Mouse (Mus musculus) stomach, embryonic 14.5 days (tissue): ENCODE data around the gene Fbrsl1. TPM values are rescaled to one million over a fixed set of nuclear protein-coding genes. Genes with fewer than 3 reads are reported as not detected.

ENCODE experiments used
- ATAC-seq: fragments of 200-750 bp; cut with Nextera tagmentation; 2 replicates; pipeline ENCODE4 v1.8.0; 2017; ENCODE audit warnings: low read depth, moderate TSS enrichment; ENCODE audit not compliant: insufficient number of reproducible peaks, insufficient read depth, low FRiP score
- H3K27ac ChIP-seq: fragments of 300-500 bp; sonication (generic); 2 replicates; pipeline ENCODE4 v1.5.1; 2014; ENCODE audit warnings: mild to moderate bottlenecking, low read length, moderate library complexity, mixed read lengths
- H3K27me3 ChIP-seq: fragments of 300-500 bp; sonication (generic); 2 replicates; pipeline ENCODE4 v1.6.1; 2014; ENCODE audit warnings: low read length, control low read depth, mixed read lengths; ENCODE audit not compliant: control insufficient read depth, insufficient read depth
- H3K36me3 ChIP-seq: fragments of 300-500 bp; sonication (generic); 2 replicates; pipeline ENCODE4 v1.6.1; 2014; ENCODE audit warnings: mild to moderate bottlenecking, control low read depth, low read length, moderate library complexity, mixed read lengths; ENCODE audit not compliant: control insufficient read depth, insufficient read depth
- H3K4me1 ChIP-seq: fragments of 300-500 bp; sonication (generic); 2 replicates; pipeline ENCODE4 v1.6.1; 2014; ENCODE audit warnings: low read length, control low read depth, mixed read lengths; ENCODE audit not compliant: control insufficient read depth, insufficient read depth
- H3K4me2 ChIP-seq: fragments of 300-500 bp; sonication (generic); replicated peaks from 2 replicates; pipeline ENCODE4 v1.6.1; 2014; ENCODE audit warnings: low read depth, low read length, control low read depth
- H3K4me3 ChIP-seq: fragments of 300-500 bp; sonication (generic); 2 replicates; pipeline ENCODE4 v1.5.1; 2014; ENCODE audit warnings: low read depth, low read length, control low read depth
- H3K9ac ChIP-seq: fragments of 300-500 bp; sonication (generic); replicated peaks from 2 replicates; pipeline ENCODE4 v1.6.1; 2014; ENCODE audit warnings: low read depth, mild to moderate bottlenecking, control low read depth, low read length, moderate library complexity, mixed read lengths
- H3K9me3 ChIP-seq: fragments of 300-500 bp; sonication (generic); 2 replicates; pipeline ENCODE4 v1.6.1; 2016; ENCODE audit warnings: low read depth, low read length, control low read depth; ENCODE audit not compliant: control insufficient read depth
- WGBS: fragments of 180-500 bp; shearing (Covaris S2); extraction: QIAGEN DNeasy Blood & Tissue Kit; methylation state at CpG from one replicate; pipeline ENCODE4 v1.1.7; 2014; 5-methylcytosine and 5-hydroxymethylcytosine counted together
- polyA plus RNA-seq: library from polyadenylated mRNA; unstranded; fragments of >200 nt; fragmentation: Nextera tagmentation; extraction: Ambion mirVana; gene quantifications from 2 replicates; pipeline ENCODE4 v1.2.1, GENCODE M21; 2014

The Fbrsl1 gene
- polyA plus RNA-seq, 1 experiment from 2014 or later = 9.8 TPM

DNA sequence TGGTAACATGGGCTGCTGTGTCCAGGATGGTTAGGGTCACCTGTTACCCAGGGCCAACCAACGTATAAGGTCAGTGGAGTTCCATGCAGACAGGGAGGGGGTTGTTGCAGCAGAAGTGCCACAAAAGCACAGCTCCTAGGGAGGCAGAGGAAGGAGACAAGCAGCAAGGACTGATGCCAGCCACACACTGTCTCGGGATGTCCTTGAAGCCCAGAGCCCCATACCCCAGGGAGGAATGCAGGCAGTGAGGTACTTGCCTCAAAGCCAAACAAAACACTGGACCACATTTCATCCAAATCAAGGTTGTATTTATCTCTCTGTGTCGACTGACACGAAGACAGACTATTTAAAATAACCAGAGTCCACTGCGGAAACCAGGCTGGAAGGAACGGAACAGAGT lies 86.8 kb downstream of the Fbrsl1 start:
- Histone ChIP-seq H3K9ac (no peak overlapping the region), H3K4me1 (peaks cover 4% of the 10 kb centered on the region; the same call in 1 of the 2 replicates), H3K9me3 (no peaks in the 10 kb centered on the region), H3K27ac (no peak overlapping the region), H3K27me3 (no peaks in the 10 kb centered on the region), H3K4me3 (no peak overlapping the region), H3K36me3 (no peaks in the 10 kb centered on the region), H3K4me2 (no peak overlapping the region)
- no peak for ATAC-seq
- WGBS = 81% methylated on average over 6 of the region's 6 CpGs

DNA sequence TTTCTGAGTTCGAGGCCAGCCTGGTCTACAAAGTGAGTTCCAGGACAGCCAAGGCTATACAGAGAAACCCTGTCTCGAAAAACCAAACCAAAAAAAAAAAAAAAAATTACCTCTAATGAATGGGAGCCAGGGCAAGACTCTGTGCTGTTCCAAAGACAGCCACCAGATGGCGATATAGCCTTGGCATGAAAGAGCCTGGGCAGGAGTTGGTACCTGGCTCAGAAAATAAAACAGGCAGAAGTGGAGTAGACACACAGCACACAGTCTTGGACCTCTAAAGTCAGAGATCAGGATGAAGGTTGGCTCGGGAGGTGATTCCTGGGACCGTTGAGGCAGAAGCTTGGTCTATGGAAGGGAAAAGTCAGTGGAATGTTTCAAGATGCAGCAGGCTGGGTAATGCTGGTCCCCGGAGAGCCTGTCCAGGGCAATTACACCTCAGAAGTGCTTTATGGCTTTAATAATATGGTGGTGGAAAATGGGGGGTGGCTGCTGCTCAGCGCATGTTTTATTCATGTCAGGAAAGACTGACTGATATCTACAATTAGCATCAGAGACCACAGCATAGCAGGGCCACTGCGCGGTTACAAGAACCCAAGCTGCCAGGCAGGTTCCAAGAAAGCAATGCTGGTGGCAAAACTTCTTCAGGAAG lies 90.6 kb downstream of the Fbrsl1 start:
- Histone ChIP-seq H3K36me3 (no peaks in the 10 kb centered on the region), H3K9me3 (no peaks in the 10 kb centered on the region), H3K27me3 (no peaks in the 10 kb centered on the region), H3K27ac (no peak overlapping the region), H3K4me2 (no peak overlapping the region), H3K9ac (no peak overlapping the region), H3K4me3 (no peak overlapping the region), H3K4me1 (no peaks in the 10 kb centered on the region)
- WGBS = 48% methylated on average over 8 of the region's 9 CpGs
- ATAC-seq = no peak

DNA sequence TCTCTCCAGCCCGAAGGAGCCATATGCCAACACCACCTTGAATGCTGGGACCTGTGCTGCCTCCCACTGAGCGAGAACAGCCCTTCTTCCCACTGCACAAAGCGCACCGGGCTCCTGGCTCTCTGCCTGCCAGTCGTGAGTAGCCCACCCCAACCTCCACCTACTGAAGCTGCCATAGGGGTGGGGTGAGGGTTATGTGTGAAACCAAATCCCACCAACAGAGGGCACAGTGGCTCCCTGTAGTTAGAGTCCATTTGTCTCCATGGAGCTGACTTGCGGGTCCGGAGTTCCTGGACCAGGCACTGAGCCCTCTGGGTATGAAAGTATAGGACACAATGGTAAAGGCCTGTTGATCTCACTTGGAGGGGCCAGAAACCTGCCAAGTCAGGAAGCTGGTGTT lies 93.6 kb downstream of the Fbrsl1 start:
- Histone ChIP-seq H3K36me3 (no peaks in the 10 kb centered on the region), H3K4me1 (no peaks in the 10 kb centered on the region), H3K27ac (no peak overlapping the region), H3K9ac (no peak overlapping the region), H3K4me3 (no peak overlapping the region), H3K27me3 (no peaks in the 10 kb centered on the region), H3K9me3 (no peaks in the 10 kb centered on the region), H3K4me2 (0 out of 2 replicates have a peak overlapping the region, but pooled peaks have one; percentile 2)
- WGBS = 11% methylated on average over 7 of the region's 7 CpGs
- no peak; the same call in 1 of the 2 replicates for ATAC-seq

DNA sequence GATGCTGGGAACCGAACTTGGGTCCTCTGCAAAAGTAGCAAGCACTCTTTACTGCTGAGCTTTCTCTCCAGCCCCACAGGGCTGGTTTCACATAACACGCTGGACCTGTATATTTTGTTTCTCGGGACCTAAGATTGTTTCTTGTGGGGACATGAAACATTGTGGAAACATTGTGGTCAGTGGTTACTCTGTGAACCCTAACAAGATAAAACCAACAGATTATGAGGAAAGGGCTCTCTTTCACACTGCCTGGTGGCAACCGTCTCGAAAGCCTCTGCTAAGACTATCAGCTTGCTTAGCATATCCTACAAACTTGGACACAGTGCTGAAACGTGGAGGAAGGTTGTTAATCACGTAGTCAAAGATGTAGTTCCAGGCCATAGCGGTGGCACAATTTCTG lies 101.3 kb downstream of the Fbrsl1 start:
- Histone ChIP-seq H3K27me3 (peaks cover 4% of the 10 kb centered on the region; the same call in 1 of the 2 replicates), H3K9me3 (no peaks in the 10 kb centered on the region), H3K4me2 (no peak overlapping the region), H3K27ac (no peak overlapping the region), H3K4me3 (no peak overlapping the region), H3K9ac (no peak overlapping the region), H3K36me3 (no peaks in the 10 kb centered on the region), H3K4me1 (no peaks in the 10 kb centered on the region)
- ATAC-seq = no peak
- WGBS = 77% methylated on average over 8 of the region's 8 CpGs

DNA sequence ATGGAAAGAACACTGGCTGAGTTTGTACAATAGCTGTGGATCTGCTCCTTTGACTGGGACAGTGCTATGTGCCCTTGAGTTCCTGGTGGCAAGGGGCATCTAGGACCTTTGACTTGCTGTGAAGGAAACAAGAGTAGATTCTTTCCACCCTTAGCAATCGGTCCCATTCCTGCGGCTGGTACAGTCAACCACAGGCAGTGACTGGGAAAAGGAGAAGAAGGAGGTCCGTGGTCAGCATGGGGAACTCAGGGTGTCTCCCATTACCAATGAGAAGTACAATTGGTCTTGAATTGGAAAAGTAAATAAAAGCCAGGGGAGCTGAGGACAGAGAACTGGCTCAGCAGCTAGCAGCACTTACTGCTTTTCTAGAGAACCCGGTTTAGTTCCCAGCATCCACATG lies 102.8 kb downstream of the Fbrsl1 start:
- Histone ChIP-seq H3K9ac (no peak overlapping the region), H3K4me1 (no peaks in the 10 kb centered on the region), H3K27ac (no peak overlapping the region), H3K36me3 (no peaks in the 10 kb centered on the region), H3K9me3 (no peaks in the 10 kb centered on the region), H3K4me3 (no peak overlapping the region), H3K4me2 (no peak overlapping the region), H3K27me3 (peaks cover 8% of the 10 kb centered on the region; the same call in 1 of the 2 replicates)
- ATAC-seq = no peak
- 84% methylated on average over 4 of the region's 4 CpGs for WGBS

DNA sequence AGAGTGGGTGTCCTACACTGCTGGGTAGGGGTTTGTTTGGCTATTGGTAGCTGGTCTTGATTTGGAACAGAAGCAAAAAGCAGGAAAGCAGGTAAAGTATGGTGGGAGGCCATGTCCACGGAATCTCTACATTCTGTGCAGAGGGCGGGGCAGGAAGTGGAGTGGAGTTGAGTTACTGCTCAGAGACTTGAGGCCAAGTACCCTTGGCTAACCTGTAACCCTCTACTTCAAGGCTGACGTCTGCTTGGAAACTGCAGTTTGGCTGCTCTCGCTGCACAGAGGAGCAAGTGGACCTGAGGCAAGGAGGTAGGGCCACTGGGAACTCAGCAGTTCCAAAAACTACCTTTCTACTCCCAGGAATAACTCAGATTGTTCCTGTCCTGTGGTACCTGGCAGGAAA lies 103.8 kb downstream of the Fbrsl1 start, which contains the start of gene Lrcol1:
TSS of gene Lrcol1 (plus strand) at position 207 of the 400 bp plus-strand sequence.
- no peak within 1 kb of the TSS; the same call in 1 of the 2 replicates for H3K4me2 ChIP-seq
- no peak within 1 kb of the TSS for H3K27ac ChIP-seq
- peaks cover 8% of the 10 kb centered on the region; the same call in 1 of the 2 replicates for H3K27me3 ChIP-seq
- no peaks in the 10 kb centered on the region for H3K9me3 ChIP-seq
- WGBS = 64% methylated on average over 4 of the region's 4 CpGs
- no peak within 1 kb of the TSS for H3K9ac ChIP-seq
- no peak within 1 kb of the TSS for H3K4me3 ChIP-seq
- ATAC-seq = no peak
- H3K4me1 ChIP-seq = no peaks in the 10 kb centered on the region
- H3K36me3 ChIP-seq = no peaks in the 10 kb centered on the region

DNA sequence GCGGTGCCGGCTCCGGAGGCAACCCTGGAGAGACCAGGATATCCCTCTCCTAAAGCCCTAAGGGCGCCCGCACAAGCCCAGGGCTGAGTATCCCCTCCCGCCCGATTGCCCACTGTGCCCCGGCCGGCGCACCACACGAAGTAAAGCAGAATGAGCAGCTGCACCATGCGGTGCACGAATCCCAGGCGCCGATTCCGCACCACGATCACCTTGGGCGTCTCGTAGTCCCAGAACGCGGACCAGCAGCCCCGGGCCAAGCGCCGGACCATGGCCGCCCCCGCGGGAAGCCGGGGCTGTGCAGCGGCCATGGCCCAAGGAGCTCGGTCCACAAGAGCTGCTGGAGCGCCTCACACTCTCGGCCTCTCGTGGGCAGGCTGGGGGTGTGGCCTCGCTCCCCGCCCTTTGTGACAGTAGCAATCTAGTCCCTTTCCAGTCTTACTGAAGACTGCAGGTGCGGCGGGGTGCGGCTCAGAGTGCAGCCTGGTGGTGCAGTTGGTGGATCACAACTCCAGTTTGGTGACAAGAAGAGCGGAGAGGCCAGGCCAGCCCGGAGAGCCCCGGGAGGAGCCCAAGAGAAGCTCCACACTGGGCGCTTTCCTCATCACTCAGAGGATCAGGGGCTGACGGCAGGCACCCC lies 105.5 kb downstream of the Fbrsl1 start, which contains the start of gene P2rx2:
TSS of gene P2rx2 (minus strand) at position 565 of the 637 bp plus-strand sequence.
- H3K9ac ChIP-seq = peak within 1 kb of the TSS; percentile 30; the same call in 1 of the 2 replicates
- H3K4me3 ChIP-seq = peak within 1 kb of the TSS; percentile 43
- no peak within 1 kb of the TSS for H3K27ac ChIP-seq
- H3K27me3 ChIP-seq = peaks cover 8% of the 10 kb centered on the region; the same call in 1 of the 2 replicates
- peaks cover 6% of the 10 kb centered on the region for H3K36me3 ChIP-seq
- H3K9me3 ChIP-seq = no peaks in the 10 kb centered on the region
- 1% methylated on average over 43 of the region's 43 CpGs for WGBS
- no peaks in the 10 kb centered on the region for H3K4me1 ChIP-seq
- peak within 1 kb of the TSS; percentile 98 for H3K4me2 ChIP-seq
- ATAC-seq = peak; percentile 54

DNA sequence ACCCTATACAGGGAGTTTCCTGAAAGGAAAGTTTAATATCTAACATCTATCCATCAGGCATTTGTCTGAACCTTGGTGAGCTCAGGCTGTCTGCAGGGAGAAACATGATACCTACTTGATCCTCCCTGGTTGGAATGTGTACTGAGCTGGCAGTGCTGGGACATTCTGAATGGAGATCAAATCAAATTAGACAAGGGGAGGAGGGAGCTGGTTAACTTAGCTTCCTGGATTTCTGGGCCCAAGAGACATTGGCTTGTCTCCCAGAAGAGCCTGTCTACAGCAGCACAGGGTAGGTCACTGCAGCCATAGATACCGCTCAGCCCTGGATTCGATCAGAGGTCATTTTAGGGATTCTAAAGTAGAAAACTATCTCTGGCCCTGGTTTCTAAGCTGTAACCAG lies 109.5 kb downstream of the Fbrsl1 start:
- Histone ChIP-seq H3K36me3 (peaks cover 44% of the 10 kb centered on the region), H3K4me3 (no peak overlapping the region), H3K9ac (no peak overlapping the region), H3K4me1 (no peaks in the 10 kb centered on the region), H3K4me2 (no peak overlapping the region), H3K27me3 (peaks cover 8% of the 10 kb centered on the region; the same call in 1 of the 2 replicates), H3K9me3 (no peaks in the 10 kb centered on the region), H3K27ac (no peak overlapping the region)
- no peak for ATAC-seq
- WGBS = 83% methylated on average over 2 of the region's 2 CpGs
